Mouse (Mus musculus) kidney, postnatal 0 days (tissue): ENCODE results near the gene Cct3. TPM values are rescaled to one million over a fixed set of nuclear protein-coding genes. Genes with fewer than 3 reads are reported as not detected.

Experiments
- ATAC-seq: fragments of 200-750 bp; cut with Nextera tagmentation; replicated peaks from 2 replicates; pipeline ENCODE4 v1.8.0; 2017; ENCODE audit warnings: low read depth, moderate number of reproducible peaks, moderate TSS enrichment, moderate library complexity; ENCODE audit not compliant: low FRiP score
- DNase-seq: peaks from one replicate; pipeline ENCODE4 v3.0.0-alpha.2; 2016; ENCODE audit warnings: low spot score
- H3K27ac ChIP-seq: fragments of 300-500 bp; sonication (generic); 2 replicates; pipeline ENCODE4 v1.5.1; 2014; ENCODE audit warnings: mild to moderate bottlenecking
- H3K27me3 ChIP-seq: fragments of 300-500 bp; sonication (generic); 2 replicates; pipeline ENCODE4 v1.6.1; 2014; ENCODE audit warnings: low read length, mixed read lengths; ENCODE audit not compliant: insufficient read depth
- H3K36me3 ChIP-seq: fragments of 300-500 bp; sonication (generic); 2 replicates; pipeline ENCODE4 v1.6.1; 2014; ENCODE audit warnings: low read length, mixed read lengths; ENCODE audit not compliant: insufficient read depth
- H3K4me1 ChIP-seq: fragments of 300-500 bp; sonication (generic); replicated peaks from 2 replicates; pipeline ENCODE4 v1.6.1; 2014; ENCODE audit warnings: antibody characterized with exemption, low read length, mixed read lengths; ENCODE audit not compliant: insufficient read depth
- H3K4me2 ChIP-seq: fragments of 300-500 bp; sonication (generic); 2 replicates; pipeline ENCODE4 v1.6.1; 2014; ENCODE audit warnings: mild to moderate bottlenecking, low read length, moderate library complexity, mixed read lengths
- H3K4me3 ChIP-seq: fragments of 300-500 bp; sonication (generic); replicated peaks from 2 replicates; pipeline ENCODE4 v1.5.1; 2014; ENCODE audit warnings: low read depth, low read length
- H3K9ac ChIP-seq: fragments of 300-500 bp; sonication (generic); 2 replicates; pipeline ENCODE4 v1.6.1; 2014; ENCODE audit warnings: low read depth, low read length
- H3K9me3 ChIP-seq: fragments of 300-500 bp; sonication (generic); replicated peaks from 2 replicates; pipeline ENCODE4 v1.6.1; 2016; ENCODE audit warnings: low read length, inconsistent platforms, mixed read lengths
- CTCF ChIP-seq: IDR thresholded peaks from 2 replicates; pipeline ENCODE4 v1.5.1; 2016; ENCODE audit warnings: antibody characterized with exemption, low read depth, mild to moderate bottlenecking, moderate library complexity
- WGBS: fragments of 180-500 bp; shearing (Covaris S2); extraction: QIAGEN DNeasy Blood & Tissue Kit; methylation state at CpG from one replicate; pipeline ENCODE4 v1.1.7; 2014; 5-methylcytosine and 5-hydroxymethylcytosine counted together
- polyA plus RNA-seq: library from polyadenylated mRNA; unstranded; fragments of >200 nt; fragmentation: Nextera tagmentation; extraction: Ambion mirVana; gene quantifications from 2 replicates; pipeline ENCODE4 v1.2.1, GENCODE M21; 2015

Gene Cct3
- polyA plus RNA-seq, 1 experiment from 2014 or later, result 373 TPM

DNA sequence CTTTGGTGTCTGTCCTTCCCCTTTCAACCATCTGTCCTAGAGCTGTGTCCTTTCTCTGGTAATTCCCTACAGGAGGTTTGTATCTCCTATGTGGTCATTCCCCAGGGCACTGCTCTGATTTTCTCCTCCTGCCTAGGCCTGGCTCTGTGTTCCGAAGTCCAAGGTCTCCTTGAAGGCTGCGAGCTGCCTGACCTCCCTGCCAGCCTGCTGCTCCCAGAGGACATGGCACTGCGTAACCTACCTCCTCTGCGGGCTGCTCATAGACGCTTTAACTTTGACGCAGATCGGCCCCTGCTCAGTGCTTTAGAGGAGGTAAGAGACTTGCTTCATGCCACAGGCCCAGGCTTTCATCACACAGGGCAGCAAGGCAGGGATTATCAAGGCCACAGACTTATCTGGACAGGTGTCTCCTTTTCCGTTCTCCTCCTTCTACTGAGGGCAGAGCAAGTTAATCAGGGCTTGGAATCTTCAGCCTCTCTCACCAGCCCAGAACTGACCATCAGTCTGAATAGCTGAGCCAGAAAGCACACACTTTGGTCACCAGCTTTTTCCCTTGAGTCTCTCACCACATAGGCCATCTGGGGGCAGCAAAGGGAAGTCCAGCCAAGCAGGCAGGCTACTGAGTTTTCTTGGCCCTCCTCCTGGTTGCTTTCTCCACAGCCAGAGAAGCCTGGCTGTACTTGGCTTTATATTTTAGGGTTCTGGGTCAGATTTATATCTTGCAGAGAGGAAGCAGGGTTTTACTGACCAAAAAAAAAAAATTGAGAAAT, 57.7 kb downstream of the Cct3 start:
- TF ChIP-seq CTCF, result peak; percentile 42; the same call in 1 of the 2 replicates
- 94% methylated on average over 8 of the region's 8 CpGs for WGBS
- Histone ChIP-seq H3K4me1 (no peaks in the 10 kb centered on the region), H3K9me3 (no peaks in the 10 kb centered on the region), H3K9ac (no peak overlapping the region), H3K27ac (no peak overlapping the region), H3K4me2 (no peak overlapping the region), H3K36me3 (peaks cover 96% of the 10 kb centered on the region), H3K4me3 (no peak overlapping the region), H3K27me3 (no peaks in the 10 kb centered on the region)
- DNase-seq (peak; percentile 31), ATAC-seq (no peak; the same call in 1 of the 2 replicates)

DNA sequence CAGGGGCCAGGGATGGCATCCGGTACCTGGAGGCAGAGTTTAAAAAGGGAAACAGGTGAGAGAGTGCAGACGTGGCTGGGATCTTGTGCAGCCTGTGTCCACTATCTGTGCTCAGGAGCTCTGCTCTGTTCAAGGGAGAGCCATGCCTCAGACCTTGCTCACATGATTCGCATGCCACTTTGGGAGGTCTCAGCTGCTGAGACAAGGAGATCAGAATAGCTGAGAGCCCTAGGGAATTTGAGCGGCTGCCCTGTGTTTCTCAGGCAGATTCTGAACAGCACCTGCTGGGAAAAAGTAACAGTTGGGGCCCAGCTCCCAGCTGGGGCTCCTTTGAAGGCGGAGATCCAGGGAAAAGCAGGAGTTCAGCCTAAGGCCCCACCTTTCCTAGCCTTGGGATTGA, 62.7 kb downstream of the Cct3 start:
- Histone ChIP-seq H3K36me3 (peaks cover 72% of the 10 kb centered on the region), H3K4me1 (no peaks in the 10 kb centered on the region), H3K9ac (no peak overlapping the region), H3K9me3 (no peaks in the 10 kb centered on the region), H3K27me3 (no peaks in the 10 kb centered on the region), H3K4me2 (no peak overlapping the region), H3K27ac (no peak overlapping the region), H3K4me3 (no peak overlapping the region)
- DNase-seq, result no peak
- TF ChIP-seq CTCF, result no peak
- no peak for ATAC-seq
- WGBS, result 80% methylated on average over 5 of the region's 5 CpGs

DNA sequence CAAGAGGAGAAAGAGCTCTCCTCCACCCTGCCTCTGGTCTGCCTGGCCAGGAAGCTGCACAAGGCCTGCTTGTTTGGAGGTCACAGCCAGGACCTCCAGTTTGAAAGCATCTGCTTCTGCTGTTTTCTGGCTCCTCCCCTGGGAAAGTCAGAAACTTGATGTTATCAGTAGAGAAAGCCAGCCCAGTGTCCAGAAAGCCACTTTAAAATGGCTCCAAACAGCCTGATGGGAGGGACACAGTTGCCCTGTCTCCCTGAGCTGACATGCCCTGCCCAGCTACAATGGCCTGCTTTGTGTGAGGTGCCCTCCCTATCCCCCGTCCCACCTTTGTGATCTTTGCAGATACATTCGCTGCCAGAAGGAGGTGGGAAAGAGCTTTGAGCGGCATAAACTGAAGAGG, 63.1 kb downstream of the Cct3 start:
- Histone ChIP-seq H3K9me3 (no peaks in the 10 kb centered on the region), H3K36me3 (peaks cover 68% of the 10 kb centered on the region), H3K4me2 (no peak overlapping the region), H3K4me1 (no peaks in the 10 kb centered on the region), H3K27me3 (no peaks in the 10 kb centered on the region), H3K4me3 (no peak overlapping the region), H3K27ac (no peak overlapping the region), H3K9ac (no peak overlapping the region)
- DNase-seq (no peak), ATAC-seq (no peak)
- no peak for TF ChIP-seq CTCF
- 74% methylated on average over 3 of the region's 3 CpGs for WGBS

DNA sequence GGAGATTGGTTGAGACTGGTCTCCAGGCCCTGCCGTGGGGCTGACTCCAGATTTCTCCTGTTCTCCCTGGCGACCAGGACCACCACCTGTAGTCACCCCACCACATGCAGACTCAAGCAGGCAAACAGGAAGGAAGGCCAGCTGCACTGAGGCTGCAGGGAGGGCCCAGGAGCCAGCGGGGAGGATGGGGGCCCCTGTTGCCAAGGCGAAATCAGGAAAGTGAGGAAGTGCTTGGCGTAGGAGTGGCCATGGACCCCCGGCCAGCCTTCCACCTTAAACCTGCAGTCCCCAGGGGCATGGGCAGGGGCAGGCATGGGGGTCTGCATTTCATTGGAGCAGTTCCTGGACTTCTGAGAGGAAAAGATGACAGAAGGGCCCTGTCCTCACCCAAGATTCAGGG, 64.2 kb downstream of the Cct3 start:
- H3K27ac ChIP-seq, result no peak overlapping the region
- H3K4me3 ChIP-seq, result no peak overlapping the region
- no peak overlapping the region for H3K4me2 ChIP-seq
- WGBS, result 54% methylated on average over 6 of the region's 6 CpGs
- H3K36me3 ChIP-seq, result peaks cover 57% of the 10 kb centered on the region
- no peaks in the 10 kb centered on the region for H3K4me1 ChIP-seq
- H3K27me3 ChIP-seq, result peaks cover 3% of the 10 kb centered on the region; the same call in 1 of the 2 replicates
- TF ChIP-seq CTCF, result no peak
- no peak for ATAC-seq
- no peak overlapping the region for H3K9ac ChIP-seq
- no peaks in the 10 kb centered on the region for H3K9me3 ChIP-seq
- DNase-seq, result no peak

DNA sequence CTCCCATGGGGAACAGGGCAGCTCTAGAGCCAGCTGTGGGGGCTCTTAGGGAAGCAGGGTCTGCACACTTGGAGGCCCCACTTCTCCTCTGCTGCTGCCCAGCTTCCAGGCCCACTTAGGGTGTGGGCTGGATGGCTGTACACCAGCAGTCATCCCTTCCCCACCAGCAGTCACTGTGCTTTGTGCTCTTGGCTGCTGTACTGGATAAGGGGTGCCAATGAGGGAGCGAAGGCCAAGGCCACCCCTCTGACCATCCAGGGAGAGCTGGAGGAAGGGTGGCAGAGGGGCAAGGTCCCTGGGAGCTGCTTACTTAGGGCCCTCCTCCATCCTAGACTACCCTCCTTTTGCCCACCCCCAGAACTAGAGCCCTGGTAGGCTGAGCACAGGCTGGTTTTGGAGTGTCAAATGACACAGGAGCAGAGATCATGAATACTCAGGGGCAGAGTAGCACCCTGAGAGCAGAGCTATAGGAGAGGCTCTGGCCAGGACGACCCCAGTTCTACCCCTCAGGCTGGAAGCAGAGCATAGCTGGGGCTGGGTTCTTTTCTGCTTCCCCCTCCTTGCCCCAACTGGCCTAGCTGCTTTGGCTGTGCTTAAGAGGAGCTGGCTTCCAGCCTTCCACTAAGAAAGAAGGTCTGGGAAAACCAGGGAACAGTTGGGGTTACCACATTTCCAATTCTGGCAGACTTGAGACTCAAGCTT, 64.8 kb downstream of the Cct3 start:
- Histone ChIP-seq H3K4me1 (no peaks in the 10 kb centered on the region), H3K27me3 (peaks cover 3% of the 10 kb centered on the region; the same call in 1 of the 2 replicates), H3K27ac (no peak overlapping the region), H3K9me3 (no peaks in the 10 kb centered on the region), H3K36me3 (peaks cover 50% of the 10 kb centered on the region), H3K4me3 (no peak overlapping the region), H3K4me2 (no peak overlapping the region), H3K9ac (no peak overlapping the region)
- ATAC-seq (no peak; the same call in 1 of the 2 replicates), DNase-seq (no peak)
- 80% methylated on average over 2 of the region's 2 CpGs for WGBS
- TF ChIP-seq CTCF, result no peak

DNA sequence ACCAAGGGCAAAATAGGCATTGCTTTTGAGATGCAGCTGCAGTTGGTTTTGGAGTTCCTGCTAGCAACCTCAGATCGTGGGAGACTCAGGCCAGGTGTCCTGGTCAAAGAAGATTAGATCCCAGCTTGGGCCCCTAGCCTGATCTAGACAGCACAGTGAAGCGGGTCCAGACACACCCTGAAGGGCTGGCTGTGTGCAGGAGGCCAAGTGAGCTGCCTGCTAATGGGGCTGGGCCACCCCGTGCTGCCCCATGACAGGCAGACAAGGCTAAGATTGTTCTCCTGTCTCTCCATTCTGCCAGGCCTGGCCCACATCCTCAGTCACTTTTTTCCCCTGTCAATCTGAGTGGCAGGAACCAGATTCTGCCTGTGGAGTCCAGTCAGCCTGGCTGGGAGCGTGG, 66.8 kb downstream of the Cct3 start:
- Histone ChIP-seq H3K4me3 (no peak overlapping the region), H3K4me1 (no peaks in the 10 kb centered on the region), H3K9ac (no peak overlapping the region), H3K27ac (no peak overlapping the region), H3K9me3 (no peaks in the 10 kb centered on the region), H3K27me3 (peaks cover 3% of the 10 kb centered on the region; the same call in 1 of the 2 replicates), H3K4me2 (no peak overlapping the region), H3K36me3 (peaks cover 32% of the 10 kb centered on the region)
- 57% methylated on average over 4 of the region's 4 CpGs for WGBS
- DNase-seq, result no peak
- no peak for TF ChIP-seq CTCF
- ATAC-seq, result no peak
